Mouse (Mus musculus) heart, adult 11 months (tissue): Measurements from ENCODE around the gene Vipr2.

Source experiments
- DNase-seq: peaks from one replicate; pipeline ENCODE4 v3.0.0; 2022

Vipr2 gene

DNA sequence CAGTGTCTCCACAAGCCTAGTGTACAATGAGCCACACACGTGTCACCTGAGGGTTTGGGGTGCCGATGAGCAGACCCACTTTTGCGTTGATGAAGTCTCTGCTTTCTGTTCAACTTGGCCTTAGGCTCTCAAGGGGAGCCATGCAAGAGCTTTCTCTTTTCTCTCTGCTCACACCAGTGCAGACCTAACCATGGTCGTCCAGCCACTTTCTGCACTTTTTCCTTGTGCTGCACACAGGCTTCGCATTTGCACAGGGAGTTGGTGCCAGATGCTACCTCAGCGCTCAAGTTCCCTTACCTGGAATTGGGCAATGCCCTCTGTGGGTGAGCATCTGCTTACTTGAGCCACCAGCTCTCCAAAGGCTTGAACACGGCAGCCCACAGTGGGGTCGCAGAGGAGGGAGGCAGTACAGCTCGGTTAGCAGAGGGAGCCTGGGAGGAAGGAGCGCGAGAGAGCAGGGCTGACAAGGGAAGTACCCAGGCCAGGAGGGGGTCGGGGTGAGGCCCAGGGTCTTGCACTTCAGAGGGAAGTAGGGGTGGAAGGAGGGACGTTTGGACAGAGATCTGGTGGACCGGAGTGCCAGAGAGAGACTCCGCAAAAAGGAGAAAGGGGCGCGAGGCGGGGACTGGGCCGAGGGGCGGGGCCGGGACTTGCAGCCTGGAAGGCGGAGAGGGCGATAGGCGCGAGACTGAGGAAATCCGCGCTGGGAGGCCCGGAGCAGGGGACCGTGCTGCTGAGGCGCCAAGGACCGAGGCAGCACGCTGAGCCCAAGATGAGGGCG is at the start of gene Vipr2:
Gene Vipr2 (plus strand): TSS at position 653 of the 781 bp plus-strand sequence.
- DNase-seq, result peak; percentile 94

- DNase-seq, result no peak
These were observed 49.4 kb upstream of the Vipr2 start for GRCm38 (mm10) chr12:116028095-116028494.

GRCm38 (mm10) chr12:116035346-116035745 is 42.2 kb upstream of the Vipr2 start:
- no peak for DNase-seq

DNA sequence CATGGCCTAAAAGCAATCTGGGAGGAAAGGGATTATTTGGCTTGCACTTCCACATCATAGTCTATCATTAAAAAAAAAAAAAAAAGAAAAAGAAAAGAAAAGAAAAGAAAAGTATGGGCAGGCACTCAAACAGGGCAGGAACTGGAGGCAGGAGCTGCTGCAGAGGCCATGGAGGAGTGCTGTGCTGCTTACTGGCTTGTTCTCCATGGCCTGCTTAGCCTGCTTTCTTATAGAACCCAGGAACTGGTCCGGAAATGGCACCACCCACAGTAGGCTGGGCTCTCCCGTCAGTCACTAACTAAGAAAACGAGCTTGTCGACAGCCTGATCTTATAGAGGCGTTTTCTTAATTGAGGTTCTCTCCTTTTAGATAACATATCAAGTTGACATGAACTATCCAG is 32.7 kb upstream of the Vipr2 start:
- DNase-seq, result no peak

GRCm38 (mm10) chr12:116047440-116048377 is 29.8 kb upstream of the Vipr2 start, which contains the start of gene Zfp386:
TSS of gene Zfp386 (plus strand) at chr12:116047724.
- DNase-seq, result peak; percentile 100

DNA sequence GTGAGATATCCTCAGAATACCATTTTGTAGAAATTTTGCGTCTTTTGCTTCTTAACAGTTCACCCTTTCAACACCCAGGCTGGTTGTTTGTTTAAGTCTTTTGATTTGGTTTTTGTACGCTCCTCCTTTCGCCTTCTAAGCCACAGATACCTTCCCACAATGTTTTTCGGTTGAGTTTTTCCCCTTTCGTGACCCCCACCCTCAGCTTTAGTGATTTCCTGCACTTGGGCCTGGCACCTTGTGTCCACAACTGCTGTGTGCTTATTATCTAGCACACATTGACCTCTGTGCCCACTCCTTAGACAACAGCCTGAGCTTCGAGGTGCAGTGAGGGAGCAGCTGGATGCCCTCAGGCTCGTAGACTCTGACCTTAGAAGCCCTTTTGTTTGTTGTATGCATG is 28.8 kb upstream of the Vipr2 start:
- no peak for DNase-seq

GRCm38 (mm10) chr12:116049236-116049635 is 28.3 kb upstream of the Vipr2 start:
- DNase-seq, result no peak

GRCm38 (mm10) chr12:116049701-116050100 is 27.8 kb upstream of the Vipr2 start:
- no peak for DNase-seq

- DNase-seq, result no peak
These were observed 23.2 kb upstream of the Vipr2 start for GRCm38 (mm10) chr12:116054342-116054741.

GRCm38 (mm10) chr12:116056112-116056511 is 21.4 kb upstream of the Vipr2 start:
- no peak for DNase-seq

DNA sequence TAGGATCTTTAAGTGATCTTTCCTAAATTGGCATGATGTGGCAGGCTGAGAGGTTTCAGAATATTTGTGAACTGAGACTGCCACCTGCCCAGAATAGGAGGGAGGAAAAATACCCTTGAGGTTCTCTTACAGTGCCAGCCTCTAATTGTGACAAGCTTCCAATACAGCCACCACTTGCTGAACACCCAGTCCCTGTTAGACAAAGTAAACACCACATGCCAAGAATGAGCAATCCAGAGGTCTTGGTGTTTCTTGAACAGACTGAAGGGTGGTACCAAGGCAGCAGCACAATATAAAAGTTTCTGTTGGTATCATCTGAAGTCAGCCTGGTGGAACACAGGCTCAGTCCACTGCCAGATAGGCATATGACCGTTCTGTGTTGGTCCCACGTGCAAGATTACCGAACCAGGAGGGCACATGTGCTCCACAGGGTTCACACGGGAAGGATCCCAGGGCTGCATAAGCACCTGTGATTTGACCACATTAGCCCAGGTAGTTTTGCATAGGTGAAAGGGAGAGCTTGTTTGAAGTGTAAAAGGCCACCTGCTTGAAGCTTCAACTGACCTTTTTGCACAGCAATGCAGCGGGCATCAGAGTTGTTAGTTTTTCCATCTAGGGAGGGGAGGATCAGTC is 15.8 kb upstream of the Vipr2 start:
- DNase-seq, result no peak

GRCm38 (mm10) chr12:116062194-116062583 is 15.3 kb upstream of the Vipr2 start:
- DNase-seq, result no peak

DNA sequence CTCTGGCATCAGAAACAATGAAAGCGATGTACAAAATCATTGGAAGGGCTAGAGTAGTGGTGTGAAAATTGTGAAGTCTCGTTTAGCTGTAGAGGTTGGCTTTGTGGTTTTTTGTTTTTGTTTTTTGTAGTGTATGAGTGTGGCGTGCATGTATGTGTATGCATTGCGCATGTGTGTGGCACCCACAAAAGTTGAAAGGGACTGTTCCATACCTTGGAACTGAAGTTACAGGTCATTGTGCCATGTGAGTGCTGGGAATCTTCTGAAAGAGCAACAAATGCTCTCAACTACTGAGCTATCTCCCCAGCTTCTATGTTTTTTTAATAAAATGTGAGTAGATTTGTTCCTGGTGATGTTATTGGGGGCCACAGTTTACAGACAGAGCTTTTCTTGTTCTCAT is 14.5 kb upstream of the Vipr2 start:
- no peak for DNase-seq

GRCm38 (mm10) chr12:116071023-116071422 is 6.5 kb upstream of the Vipr2 start:
- DNase-seq, result peak; percentile 92

DNA sequence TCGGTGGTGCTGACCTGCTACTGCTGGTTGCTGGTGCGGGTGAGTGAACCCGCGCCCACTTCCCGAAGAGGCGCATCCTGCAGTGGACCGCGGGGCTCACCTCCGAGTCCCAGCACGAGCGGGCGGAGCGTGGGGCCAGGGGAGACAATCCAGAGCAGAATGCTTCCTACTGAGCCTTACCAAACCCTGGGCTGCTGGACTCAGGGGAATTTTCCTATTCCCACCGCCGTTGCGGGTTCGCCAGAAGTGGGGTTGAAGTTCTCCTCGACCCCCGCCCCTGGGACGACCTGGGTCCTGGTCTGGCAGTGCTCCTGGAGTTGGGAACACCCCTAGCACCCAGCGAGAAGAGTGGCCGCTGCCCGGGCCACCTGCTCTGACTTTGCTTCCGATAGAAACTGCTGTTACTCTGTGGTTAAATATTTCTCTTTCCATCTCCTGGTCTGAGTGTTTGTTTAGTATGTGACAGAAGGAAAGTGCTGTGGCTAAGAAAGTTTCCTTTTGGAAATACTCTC is 385 bp downstream of the Vipr2 start:
- DNase-seq, result no peak

- peak; percentile 64 for DNase-seq
These were observed 5.6 kb downstream of the Vipr2 start for GRCm38 (mm10) chr12:116083125-116083524.

DNA sequence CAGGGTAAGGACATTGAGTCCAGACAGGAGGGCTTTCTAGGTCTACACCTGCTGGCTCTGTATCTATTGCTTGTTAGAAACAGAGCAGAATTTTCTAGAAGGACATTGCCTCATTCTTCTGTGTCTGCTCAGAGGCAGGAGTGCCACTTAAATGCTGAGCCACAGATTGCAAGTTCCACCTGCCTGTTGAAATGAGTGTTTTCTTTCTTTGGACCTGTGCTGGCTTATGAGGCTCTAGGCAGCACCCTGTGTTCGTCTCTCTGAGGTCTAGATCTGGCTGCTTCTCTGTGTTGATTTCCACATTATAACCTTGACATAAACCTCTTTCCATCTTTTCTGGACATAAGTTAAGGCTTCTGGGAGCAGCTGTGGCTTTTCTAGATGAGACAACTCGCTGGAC is 6.8 kb downstream of the Vipr2 start:
- DNase-seq, result peak; percentile 28

- peak; percentile 61 for DNase-seq
These were observed 9.6 kb downstream of the Vipr2 start for GRCm38 (mm10) chr12:116086951-116087600.

DNA sequence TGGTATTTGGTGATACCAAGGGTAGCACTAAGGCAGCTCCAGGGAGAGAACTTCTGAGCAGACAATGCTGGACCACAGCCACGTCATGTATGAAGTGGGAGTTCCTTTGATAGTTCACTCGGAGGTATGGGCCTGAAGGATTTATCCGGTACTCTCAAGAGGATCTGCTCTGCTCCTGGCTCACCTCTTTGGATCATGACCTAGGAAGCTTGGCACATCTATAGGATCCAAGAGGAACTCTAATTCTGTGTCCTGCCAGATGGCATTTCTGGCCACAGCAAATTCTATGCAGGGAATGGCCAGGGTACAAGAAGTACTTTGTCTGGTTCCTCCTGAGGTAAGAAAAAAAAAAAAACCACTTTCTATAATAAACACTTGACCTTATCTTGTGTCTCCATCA is 12.3 kb downstream of the Vipr2 start:
- peak; percentile 68 for DNase-seq

- DNase-seq, result peak; percentile 76
These were observed 17.4 kb downstream of the Vipr2 start for GRCm38 (mm10) chr12:116094765-116095555.

DNA sequence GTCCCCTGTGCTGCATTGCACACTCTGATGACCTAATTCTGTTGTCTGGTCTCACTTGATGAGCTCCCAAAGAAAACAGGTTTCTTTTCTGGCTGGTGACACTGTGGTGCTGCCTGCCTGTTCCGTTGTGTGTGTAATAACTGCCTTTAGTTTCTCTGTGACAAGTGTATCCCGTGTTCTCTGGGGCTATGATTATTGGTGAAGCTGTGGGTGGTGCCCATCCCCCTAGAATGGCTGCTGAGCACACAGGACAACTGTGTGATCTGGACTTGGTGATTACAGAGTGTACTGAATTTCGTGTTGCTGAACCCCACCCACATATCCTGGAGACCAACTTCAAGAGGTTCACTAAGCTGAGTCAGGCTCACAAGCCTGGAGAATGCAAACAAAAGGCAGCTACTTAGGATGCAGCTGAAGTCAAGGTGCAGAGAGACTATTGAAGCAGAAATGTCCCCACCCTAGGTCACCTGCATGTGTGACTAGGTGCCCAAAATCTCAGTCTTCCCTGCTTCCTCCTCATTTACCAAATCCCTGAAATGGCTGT is 18.9 kb downstream of the Vipr2 start:
- peak; percentile 84 for DNase-seq
